Mouse (Mus musculus): Measurements from ENCODE around the gene Sh3bgrl2. TPM values are rescaled to one million over a fixed set of nuclear protein-coding genes. Genes with fewer than 3 reads are reported as not detected.
A peak's percentile ranks its signal among the peaks of the same experiment; 100 is the strongest.

Sh3bgrl2 gene
- total RNA-seq, 1 experiment: 13.3 TPM

DNA sequence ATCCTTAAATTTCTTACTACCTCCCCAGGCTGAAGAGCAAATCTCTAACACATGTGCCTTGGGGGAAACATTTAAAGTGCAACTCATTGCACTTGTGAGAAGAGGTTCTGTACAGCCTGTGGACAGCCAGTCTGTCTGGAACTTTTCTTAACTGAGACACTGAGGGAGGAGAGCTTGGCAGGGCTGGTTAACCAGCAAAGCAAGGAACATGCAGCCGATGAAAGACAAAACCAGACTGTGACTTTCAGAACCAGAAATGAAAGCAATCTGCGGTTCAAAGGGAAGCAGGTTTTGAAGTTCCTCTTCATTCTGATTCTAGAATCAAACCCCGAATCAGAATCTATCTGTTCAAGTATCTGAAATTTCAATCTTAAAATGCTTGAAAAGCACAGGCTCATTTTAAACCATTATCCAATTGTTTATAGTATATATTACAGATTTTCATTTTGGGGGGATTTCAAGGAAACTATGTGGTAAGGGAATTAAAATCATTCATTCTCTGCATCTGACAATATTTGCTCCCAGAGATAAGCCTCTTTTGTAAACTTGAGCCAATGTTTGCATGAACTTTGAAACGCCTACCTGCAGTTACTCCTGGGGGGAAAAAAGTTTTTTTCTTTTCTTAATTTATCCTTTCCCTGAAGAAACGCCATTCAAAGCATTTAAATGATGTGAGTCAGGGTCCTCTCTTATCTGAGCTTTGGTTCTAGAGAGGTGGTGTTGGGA is 14.9 kb upstream of the Sh3bgrl2 start:
- Histone ChIP-seq H3K9ac (ENCODE audit: insufficient read depth, low read depth, low read length, poor library complexity, severe bottlenecking) (no peak overlapping the region), H3K4me3 (ENCODE audit: insufficient read depth in 1 of 2, low read depth in 1 of 2, low read length in 2 of 2, poor library complexity in 1 of 2, severe bottlenecking in 1 of 2) (no peak overlapping the region), H3K27ac (ENCODE audit: insufficient read depth, low read depth, low read length, poor library complexity, severe bottlenecking) (no peak overlapping the region), H3K36me3 (ENCODE audit: control insufficient read depth, insufficient read depth, low read length, poor library complexity, severe bottlenecking) (no peaks in the 10 kb centered on the region), H3K9me3 (ENCODE audit: control insufficient read depth, insufficient read depth, low read depth, low read length) (no peaks in the 10 kb centered on the region), H3K4me1 (ENCODE audit: control insufficient read depth in 2 of 2, insufficient read depth in 2 of 2, low read length in 2 of 2, poor library complexity in 1 of 2) (0 out of 4 replicates have a peak, but pooled peaks cover 0 to 2% of the 10 kb centered on the region in 2 experiments)
- TF ChIP-seq CHD2 (IDR thresholded peaks at IDR 0.05; ENCODE audit: low read depth, low read length) (no peak), HCFC1 (IDR thresholded peaks at IDR 0.05; ENCODE audit: borderline replicate concordance, insufficient read depth, low read length) (no peak), ZNF384 (IDR thresholded peaks at IDR 0.05; ENCODE audit: low read depth, low read length) (no peak), MAFK (IDR thresholded peaks at IDR 0.05; ENCODE audit: insufficient read depth, low read depth, low read length) (no peak), ZC3H11A (IDR thresholded peaks at IDR 0.05; ENCODE audit: borderline replicate concordance, low read depth, low read length) (no peak)
- in situ Hi-C loops (cut with MboI; ENCODE audit: low sequenced_read_pairs in 2 of 2, unreplicated experiment in 2 of 2): no loop called here
- DNase-seq (ENCODE audit: low read depth, low spot score): no peak

- H3K27ac ChIP-seq (ENCODE audit: insufficient read depth, low read depth, low read length, poor library complexity, severe bottlenecking): no peak overlapping the region
- TF ChIP-seq HCFC1 (IDR thresholded peaks at IDR 0.05; ENCODE audit: borderline replicate concordance, insufficient read depth, low read length) (no peak), ZNF384 (IDR thresholded peaks at IDR 0.05; ENCODE audit: low read depth, low read length) (no peak), MAFK (IDR thresholded peaks at IDR 0.05; ENCODE audit: insufficient read depth, low read depth, low read length) (no peak), ZC3H11A (IDR thresholded peaks at IDR 0.05; ENCODE audit: borderline replicate concordance, low read depth, low read length) (no peak), CHD2 (IDR thresholded peaks at IDR 0.05; ENCODE audit: low read depth, low read length) (no peak)
- no peak overlapping the region for H3K9ac ChIP-seq (ENCODE audit: insufficient read depth, low read depth, low read length, poor library complexity, severe bottlenecking)
- no peak overlapping the region for H3K4me3 ChIP-seq (ENCODE audit: insufficient read depth in 1 of 2, low read depth in 1 of 2, low read length in 2 of 2, poor library complexity in 1 of 2, severe bottlenecking in 1 of 2)
- DNase-seq (ENCODE audit: low read depth, low spot score): no peak
- in situ Hi-C loops (cut with MboI; ENCODE audit: low sequenced_read_pairs in 2 of 2, unreplicated experiment in 2 of 2): no loop called here
- no peaks in the 10 kb centered on the region for H3K9me3 ChIP-seq (ENCODE audit: control insufficient read depth, insufficient read depth, low read depth, low read length)
- H3K36me3 ChIP-seq (ENCODE audit: control insufficient read depth, insufficient read depth, low read length, poor library complexity, severe bottlenecking): no peaks in the 10 kb centered on the region
- peaks cover 0 to 3% of the 10 kb centered on the region in 2 experiments; a peak in 1 of 4 replicates for H3K4me1 ChIP-seq (ENCODE audit: control insufficient read depth in 2 of 2, insufficient read depth in 2 of 2, low read length in 2 of 2, poor library complexity in 1 of 2)
Observed at GRCm38 (mm10) chr9:83536959-83537358, 11.2 kb upstream of the Sh3bgrl2 start.

- no peak overlapping the region for H3K4me3 ChIP-seq (ENCODE audit: insufficient read depth in 1 of 2, low read depth in 1 of 2, low read length in 2 of 2, poor library complexity in 1 of 2, severe bottlenecking in 1 of 2)
- H3K36me3 ChIP-seq (ENCODE audit: control insufficient read depth, insufficient read depth, low read length, poor library complexity, severe bottlenecking): no peaks in the 10 kb centered on the region
- no peak overlapping the region for H3K9ac ChIP-seq (ENCODE audit: insufficient read depth, low read depth, low read length, poor library complexity, severe bottlenecking)
- H3K9me3 ChIP-seq (ENCODE audit: control insufficient read depth, insufficient read depth, low read depth, low read length): no peaks in the 10 kb centered on the region
- no peak for DNase-seq (ENCODE audit: low read depth, low spot score)
- H3K4me1 ChIP-seq (ENCODE audit: control insufficient read depth in 2 of 2, insufficient read depth in 2 of 2, low read length in 2 of 2, poor library complexity in 1 of 2): peaks cover 0 to 3% of the 10 kb centered on the region in 2 experiments; a peak in 1 of 4 replicates
- in situ Hi-C loops (cut with MboI; ENCODE audit: low sequenced_read_pairs in 2 of 2, unreplicated experiment in 2 of 2): no loop called here
- H3K27ac ChIP-seq (ENCODE audit: insufficient read depth, low read depth, low read length, poor library complexity, severe bottlenecking): no peak overlapping the region
- TF ChIP-seq HCFC1 (IDR thresholded peaks at IDR 0.05; ENCODE audit: borderline replicate concordance, insufficient read depth, low read length) (no peak), ZNF384 (IDR thresholded peaks at IDR 0.05; ENCODE audit: low read depth, low read length) (no peak), MAFK (IDR thresholded peaks at IDR 0.05; ENCODE audit: insufficient read depth, low read depth, low read length) (no peak), CHD2 (IDR thresholded peaks at IDR 0.05; ENCODE audit: low read depth, low read length) (no peak), ZC3H11A (IDR thresholded peaks at IDR 0.05; ENCODE audit: borderline replicate concordance, low read depth, low read length) (no peak)
Observed at GRCm38 (mm10) chr9:83537510-83537909, 10.6 kb upstream of the Sh3bgrl2 start.

DNA sequence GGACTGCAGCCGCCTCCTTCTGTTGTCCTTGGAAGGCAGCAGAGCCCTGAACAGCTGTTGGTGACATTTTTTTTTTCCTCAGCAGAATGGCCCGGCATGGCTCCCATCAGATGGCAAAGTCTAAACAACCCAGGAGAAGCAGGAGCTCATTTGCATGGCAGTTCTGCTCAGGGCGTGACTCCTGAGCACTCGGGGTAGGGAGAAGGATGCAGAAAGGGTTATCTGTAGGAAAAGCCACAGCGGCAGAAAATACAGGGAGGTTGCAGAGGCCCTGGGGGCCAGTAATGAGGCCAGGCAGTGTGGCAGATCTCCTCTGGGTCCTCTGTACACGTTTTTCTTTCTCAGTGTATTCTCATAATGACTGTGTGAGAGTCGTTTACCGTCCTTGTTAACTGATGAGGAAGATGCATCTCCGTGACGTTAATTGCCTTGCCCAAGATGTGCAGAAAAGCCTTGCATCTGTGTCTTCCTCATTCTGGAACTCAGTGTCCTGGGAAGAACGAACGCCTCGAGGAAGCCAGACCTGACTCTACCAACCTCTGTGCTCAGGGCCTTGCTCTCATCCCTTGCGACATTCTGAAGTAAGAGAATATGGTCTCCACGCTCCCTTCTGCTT is 10.1 kb upstream of the Sh3bgrl2 start:
- H3K27ac ChIP-seq (ENCODE audit: insufficient read depth, low read depth, low read length, poor library complexity, severe bottlenecking): no peak overlapping the region
- H3K36me3 ChIP-seq (ENCODE audit: control insufficient read depth, insufficient read depth, low read length, poor library complexity, severe bottlenecking): no peaks in the 10 kb centered on the region
- no peaks in the 10 kb centered on the region for H3K9me3 ChIP-seq (ENCODE audit: control insufficient read depth, insufficient read depth, low read depth, low read length)
- peaks cover 0 to 3% of the 10 kb centered on the region in 2 experiments; a peak in 1 of 4 replicates for H3K4me1 ChIP-seq (ENCODE audit: control insufficient read depth in 2 of 2, insufficient read depth in 2 of 2, low read length in 2 of 2, poor library complexity in 1 of 2)
- DNase-seq (ENCODE audit: low read depth, low spot score): no peak
- no peak overlapping the region for H3K9ac ChIP-seq (ENCODE audit: insufficient read depth, low read depth, low read length, poor library complexity, severe bottlenecking)
- in situ Hi-C loops (cut with MboI; ENCODE audit: low sequenced_read_pairs in 2 of 2, unreplicated experiment in 2 of 2): no loop called here
- TF ChIP-seq HCFC1 (IDR thresholded peaks at IDR 0.05; ENCODE audit: borderline replicate concordance, insufficient read depth, low read length) (no peak), ZNF384 (IDR thresholded peaks at IDR 0.05; ENCODE audit: low read depth, low read length) (0 out of 2 replicates have a peak, but pooled peaks have one; percentile 30)
- H3K4me3 ChIP-seq (ENCODE audit: insufficient read depth in 1 of 2, low read depth in 1 of 2, low read length in 2 of 2, poor library complexity in 1 of 2, severe bottlenecking in 1 of 2): no peak overlapping the region
